Mouse (Mus musculus) right cerebral cortex, adult 18-20 months (tissue): ENCODE data around the gene Sh2b3.
"Not testable (repeated sequence)": the region's sequence is repeated elsewhere in the genome, so short reads cannot be mapped to it uniquely, and the experiment has no call there.

Experiments
- DNase-seq: peaks from one replicate; pipeline ENCODE4 v3.0.0; 2022; ENCODE audit warnings: mixed read lengths

Gene Sh2b3

DNA sequence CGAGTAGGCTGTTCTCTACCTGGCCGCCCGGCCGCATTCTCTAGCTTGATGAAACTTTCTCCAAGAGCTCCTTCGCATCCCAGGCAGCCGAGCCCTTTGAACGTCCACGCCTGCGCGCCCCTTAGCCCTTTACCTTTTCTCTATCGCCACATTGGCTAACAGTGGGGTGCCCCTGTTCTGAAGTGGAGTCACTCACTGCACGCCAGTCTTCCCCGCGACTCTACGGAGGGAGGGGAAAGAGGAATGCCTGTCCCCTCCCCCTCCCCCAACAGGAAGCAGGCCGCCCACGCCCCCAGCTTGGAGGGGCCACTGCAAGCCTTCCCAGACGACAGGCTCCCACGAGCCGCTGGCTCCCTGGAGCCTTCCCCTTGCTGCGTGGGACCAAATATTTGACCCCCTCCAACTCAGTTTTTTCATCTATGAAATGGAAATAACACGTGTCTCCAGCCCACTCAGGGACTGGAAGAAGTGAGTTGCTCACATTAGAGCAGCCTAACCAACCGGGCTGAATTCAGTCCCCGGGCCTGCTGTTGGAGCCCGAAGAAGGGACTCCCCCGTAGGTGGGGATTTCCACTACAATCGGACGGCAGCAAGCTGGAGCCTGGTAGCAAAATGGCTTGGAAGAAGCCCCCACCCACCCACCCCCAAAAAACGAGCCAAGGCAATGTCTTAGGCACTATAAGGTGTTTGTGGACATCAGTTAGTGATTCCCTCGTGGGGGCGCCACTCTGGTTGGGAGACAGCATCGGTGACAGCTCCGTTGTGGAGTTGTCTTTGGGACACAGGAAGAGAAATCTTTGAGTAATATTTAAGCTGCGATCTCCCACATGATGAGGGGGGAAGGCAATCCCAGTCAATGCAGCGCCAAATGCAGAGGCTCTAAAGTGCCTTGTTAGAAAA, at the start of gene Sh2b3:
TSS of gene Sh2b3 (minus strand) at position 206 of the 900 bp plus-strand sequence.
- peak; percentile 55 for DNase-seq

DNA sequence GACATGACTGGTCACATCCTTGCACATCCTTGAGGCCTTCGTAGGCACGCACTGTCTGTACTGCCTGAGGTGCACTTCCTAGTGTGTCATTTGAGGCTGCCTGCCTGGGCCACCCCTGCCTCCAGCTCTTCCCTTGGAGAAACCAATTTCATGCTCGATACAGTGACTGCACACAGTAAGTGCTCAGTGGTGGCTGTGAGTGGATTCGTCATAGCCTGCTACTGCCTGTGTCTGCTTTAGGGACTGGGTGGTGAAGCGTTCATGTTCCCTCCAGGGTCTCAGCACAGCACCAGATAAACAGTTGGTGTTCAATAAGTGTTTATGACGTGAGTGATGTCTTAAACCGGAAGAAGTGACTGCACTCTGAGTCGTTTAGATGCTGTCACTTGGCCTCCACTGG, 45.9 kb upstream of the Sh2b3 start:
- no peak for DNase-seq

DNA sequence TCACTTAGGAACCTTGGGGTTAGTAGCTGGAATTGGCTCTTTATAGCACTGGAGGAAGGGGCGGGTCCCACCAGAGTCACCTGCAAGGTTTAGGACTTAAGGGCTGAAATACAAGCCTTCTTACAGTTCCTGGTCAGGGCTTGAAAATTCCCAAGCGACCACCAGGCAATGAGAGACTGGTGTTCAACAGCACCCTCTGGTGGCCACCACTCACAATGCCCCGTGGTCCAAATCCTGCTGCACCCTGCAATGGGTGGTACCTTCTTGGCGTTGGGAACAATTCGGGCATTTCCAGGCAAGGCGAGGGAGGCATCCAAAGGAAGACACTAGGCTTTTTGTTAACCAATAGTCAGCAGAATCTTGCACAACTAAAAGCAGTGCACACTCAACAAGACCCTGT, 41.8 kb upstream of the Sh2b3 start:
- DNase-seq = no peak

DNA sequence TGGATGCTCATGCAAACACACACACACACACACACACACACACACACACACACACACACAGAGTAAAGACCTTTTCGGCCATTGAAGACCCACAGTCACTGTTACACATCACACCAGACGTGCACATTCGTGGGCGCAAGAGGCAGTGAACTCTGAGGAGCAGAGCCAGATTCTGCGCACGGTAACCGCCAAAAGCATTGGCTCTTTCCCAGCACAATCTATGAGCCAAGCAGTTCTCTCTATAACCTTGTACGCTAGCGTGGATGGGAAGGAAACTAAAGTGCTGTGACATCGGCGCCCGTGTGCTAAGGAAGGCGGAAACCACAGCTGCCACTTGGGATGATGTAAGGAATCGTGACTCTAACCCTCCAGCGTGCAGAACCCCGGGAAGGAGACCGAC, 41.3 kb upstream of the Sh2b3 start:
- DNase-seq = no peak

DNA sequence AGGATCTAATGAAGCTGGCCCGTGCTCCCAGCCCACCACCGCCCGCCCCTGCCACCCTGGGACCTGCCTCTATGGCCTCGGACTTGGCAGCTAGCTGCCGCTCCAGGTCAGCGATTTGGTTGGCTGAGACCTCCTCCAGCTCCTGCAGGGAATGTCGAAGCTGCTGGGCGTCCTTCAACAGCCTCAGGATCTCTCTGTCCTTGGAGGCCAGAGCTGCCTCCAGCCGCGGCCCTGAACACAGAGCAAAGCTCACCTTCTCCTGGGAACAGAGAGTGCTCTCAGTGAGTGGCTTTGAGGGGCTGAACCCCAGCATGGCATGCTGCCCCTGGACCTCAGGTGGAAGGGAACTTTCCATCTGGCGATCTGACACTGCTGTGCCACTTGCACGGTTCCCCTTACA, 39.5 kb upstream of the Sh2b3 start:
- DNase-seq = no peak

DNA sequence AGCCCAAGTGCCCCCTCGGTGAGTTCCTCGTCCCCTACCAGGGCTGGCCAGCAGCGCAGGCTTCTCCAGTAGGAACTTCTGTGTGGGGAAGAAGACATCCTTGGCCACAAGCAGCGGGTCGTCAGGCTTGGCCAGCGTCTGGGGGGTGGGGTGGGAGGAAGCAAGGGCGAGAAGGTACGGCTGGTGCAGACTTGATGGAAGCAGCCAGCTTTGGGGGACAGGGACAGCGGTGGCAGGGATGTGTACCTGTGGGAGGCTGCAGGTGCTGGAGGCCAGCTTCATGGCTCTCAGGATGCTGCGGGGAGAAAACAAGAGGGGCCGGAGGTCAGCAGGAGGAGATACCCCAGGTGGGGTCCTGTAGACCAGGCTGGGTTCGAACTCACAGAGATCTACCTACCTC, 37.6 kb upstream of the Sh2b3 start:
- no peak for DNase-seq

DNA sequence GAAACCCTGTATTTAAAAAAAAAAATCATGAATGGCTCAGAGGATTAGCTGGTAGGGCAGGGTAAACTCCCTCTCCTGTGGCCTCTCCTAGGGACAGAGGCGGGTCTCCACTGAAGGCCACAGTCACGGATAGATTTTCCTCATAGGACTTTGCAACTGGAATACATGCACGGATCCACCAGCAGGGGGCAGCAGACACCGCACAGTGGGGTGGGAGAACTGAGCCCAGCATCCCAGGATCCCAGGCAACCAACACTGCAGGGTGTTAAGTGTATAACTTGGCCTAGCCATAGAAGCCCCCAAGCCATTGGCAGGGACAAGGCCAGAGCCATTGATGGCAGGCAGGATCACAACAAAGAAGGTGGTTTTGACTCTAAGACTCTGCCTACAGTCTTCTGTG, 34.7 kb upstream of the Sh2b3 start:
- DNase-seq = peak; percentile 72

DNA sequence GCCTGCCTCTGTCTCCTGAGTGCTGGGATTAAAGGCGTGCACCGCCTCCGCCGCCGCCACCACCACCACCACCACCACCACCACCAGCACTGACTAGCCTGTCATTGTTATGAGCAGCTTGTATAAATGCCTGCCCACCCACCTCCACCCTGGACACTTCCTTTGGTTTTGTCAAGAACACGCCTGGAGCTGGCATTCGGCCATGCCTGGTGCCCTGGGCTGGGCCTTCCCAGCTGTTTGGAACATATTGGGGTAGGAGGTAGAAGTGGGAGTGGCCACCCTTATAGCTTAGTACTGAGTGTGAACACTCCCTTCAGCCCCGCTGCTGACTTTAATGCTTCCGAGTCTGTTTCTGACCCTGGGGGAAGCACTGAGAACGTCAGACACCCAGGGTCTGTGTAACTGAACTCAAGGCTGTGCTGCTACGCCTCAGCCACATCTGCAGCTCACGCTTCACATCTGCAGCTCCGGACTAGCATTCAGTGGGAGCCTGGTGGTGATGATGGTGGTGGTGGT, 34.1 kb upstream of the Sh2b3 start:
- DNase-seq = no peak

DNA sequence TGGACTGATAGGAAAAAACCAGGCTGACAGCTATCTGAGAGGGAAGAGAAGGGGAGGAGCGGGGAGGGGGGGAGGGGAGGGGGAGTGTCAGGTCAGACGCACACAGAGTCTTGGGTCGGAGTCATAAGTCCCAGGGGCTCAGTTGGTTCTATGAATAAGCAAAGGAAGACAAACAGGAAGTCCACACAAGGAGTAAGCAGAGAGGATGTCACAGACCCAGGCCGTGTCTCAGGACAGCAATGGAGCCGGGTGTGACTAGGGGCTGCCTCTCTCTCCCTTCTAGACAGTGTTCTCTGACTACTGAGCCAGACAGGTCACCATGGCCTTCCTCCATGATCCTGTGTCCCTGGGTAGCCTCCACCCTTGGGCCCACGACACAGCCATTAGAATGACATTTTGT, 33.4 kb upstream of the Sh2b3 start:
- DNase-seq = no peak

DNA sequence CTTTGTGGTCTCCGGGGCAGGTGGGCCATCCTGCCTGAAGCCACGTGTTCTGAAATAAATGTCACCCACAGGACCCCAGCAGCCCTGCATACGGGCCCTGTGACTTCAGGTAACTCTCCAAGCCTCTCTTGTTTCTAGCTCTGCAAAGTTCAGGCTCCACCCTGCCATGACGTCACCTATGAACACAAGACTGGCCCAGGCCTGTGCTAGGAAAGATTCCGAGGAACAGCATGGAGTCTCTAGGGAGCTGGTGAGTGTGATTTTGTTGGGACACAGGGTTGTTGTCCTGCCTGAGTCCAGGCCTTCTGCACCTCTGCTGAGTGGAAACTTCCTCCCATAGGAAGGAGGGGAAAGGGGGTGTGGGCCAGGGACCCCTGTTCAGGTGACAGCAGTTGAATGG, 30.5 kb upstream of the Sh2b3 start:
- DNase-seq = no peak

DNA sequence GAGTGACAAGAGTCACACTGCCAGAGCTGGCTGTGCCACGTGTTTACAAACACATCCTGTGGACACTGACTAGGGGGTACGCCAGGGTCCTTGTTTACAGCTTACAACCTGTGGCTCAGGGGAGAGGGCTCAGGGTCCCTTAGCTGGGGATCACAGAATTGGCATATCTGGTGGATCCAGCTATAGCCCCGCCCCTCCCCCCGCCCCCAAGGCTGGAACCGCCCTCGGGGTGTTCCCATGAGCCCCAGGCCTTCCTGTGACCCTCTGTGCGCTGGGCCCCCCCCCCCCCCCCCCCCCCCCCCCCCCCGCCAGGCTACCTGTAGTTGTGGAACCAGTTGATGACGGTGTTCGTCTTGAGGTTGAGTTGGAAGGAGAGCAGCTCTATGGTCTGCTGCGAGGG, 26.9 kb upstream of the Sh2b3 start:
- DNase-seq = no peak

DNA sequence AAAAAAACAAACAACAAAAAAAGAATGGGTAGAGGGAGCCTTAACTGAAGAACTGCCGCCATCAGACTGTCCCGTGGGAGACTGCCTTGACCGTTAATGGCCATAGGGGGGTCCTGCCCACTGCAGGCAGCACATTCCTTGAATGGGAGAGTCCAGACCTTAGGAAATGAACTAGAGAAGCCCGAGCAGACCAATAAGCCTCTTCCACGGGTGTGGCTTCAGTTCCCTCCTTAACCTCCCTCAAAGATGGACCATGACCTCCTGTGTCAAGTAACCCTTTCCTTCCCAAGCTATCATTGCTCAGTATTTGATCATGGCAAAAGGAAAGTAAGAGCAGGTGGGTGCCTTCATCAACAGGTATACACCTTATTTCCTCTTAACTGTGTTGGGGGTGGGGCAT, 24.5 kb upstream of the Sh2b3 start:
- no peak for DNase-seq

DNA sequence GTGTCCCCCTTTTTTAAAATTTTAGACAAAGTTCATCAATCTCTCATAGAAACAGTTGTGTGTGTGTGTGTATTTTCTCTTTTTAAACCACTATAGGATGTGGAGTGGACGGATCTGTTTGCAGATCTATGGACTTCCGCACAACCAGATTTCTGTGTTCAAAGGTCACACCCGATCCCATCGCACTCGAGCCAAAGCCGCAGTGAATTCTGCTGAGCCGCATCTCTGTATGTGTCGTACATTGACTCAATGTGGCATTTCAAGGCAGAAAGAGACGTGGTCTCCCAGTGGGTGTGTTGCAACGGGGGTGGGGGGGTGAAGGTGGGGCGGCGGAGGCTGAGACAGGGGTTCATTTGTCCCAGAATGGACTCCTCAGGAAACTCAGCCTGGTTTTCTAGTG, 21.0 kb upstream of the Sh2b3 start:
- DNase-seq = no peak

DNA sequence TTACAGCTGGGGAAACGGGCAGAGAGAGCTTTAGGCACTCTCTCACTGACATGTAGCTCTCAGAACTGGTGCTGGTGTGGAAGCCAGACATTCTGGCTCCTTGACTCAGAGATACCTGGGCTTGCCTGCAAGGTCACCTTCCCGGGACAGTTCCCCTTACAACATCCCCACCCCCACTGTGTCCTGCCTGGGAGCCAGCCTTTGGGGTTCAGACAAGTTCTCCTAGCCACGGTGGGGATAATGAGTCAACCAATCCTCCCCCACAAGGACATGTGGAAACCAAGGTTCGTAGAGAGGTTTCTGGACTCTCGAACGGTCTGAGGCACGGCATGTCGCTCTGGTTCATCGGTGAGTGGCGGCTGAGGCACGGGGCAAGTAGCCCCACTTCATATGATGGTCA, 19.3 kb upstream of the Sh2b3 start:
- no peak for DNase-seq

DNA sequence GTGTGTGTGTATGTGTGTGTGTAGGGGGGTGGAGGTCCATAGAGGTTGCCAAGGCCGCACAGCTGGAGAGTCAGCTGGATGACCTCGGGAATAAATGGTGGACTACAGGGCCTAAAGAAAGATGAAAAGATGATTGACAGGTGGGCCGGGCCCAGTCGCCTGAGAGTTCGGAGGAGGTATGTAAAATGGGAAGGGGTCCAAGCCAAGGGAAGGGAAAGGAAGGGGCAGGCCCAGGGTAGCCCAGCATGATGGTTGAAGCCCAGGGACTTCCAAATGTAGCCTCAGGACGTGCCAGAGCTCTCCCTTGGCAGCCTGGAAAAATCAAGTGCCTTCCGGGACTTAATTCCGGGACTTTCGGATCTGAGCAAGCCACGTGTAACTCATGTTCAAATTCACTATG, 17.3 kb upstream of the Sh2b3 start:
- DNase-seq = no peak

DNA sequence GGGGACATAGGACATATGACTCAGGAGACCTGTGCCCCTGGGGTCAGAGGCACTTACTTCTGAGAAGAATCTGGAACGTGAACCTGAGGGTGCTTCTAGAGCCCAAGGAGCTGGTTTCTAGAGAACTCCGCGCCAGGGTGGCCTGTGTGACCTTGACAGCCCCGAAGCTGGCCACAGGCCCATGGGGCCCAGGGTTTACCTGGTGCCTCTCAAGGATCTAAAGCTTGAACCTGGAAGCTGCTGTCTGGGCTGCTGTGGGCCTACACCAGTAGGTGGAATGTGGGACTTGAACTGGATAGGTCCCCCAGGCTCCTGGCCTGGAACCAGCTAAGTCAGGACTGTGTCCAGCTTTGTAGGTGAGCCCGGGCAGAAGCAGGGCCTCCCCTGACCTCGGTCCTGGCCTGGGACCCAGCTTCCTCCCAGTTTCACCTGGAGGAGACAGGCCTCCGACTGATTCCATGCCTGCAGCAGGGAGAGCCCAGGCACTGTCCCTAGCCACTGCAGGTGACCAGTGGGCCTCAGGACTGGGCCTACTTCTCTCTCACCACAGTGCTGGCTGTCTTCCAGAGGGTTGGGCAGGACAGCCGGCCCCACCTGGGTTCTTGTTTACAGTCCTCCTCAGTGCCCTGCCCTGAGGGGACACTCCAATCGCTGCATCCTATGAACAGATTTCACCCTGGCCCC, 16.1 kb upstream of the Sh2b3 start:
- DNase-seq = no peak

DNA sequence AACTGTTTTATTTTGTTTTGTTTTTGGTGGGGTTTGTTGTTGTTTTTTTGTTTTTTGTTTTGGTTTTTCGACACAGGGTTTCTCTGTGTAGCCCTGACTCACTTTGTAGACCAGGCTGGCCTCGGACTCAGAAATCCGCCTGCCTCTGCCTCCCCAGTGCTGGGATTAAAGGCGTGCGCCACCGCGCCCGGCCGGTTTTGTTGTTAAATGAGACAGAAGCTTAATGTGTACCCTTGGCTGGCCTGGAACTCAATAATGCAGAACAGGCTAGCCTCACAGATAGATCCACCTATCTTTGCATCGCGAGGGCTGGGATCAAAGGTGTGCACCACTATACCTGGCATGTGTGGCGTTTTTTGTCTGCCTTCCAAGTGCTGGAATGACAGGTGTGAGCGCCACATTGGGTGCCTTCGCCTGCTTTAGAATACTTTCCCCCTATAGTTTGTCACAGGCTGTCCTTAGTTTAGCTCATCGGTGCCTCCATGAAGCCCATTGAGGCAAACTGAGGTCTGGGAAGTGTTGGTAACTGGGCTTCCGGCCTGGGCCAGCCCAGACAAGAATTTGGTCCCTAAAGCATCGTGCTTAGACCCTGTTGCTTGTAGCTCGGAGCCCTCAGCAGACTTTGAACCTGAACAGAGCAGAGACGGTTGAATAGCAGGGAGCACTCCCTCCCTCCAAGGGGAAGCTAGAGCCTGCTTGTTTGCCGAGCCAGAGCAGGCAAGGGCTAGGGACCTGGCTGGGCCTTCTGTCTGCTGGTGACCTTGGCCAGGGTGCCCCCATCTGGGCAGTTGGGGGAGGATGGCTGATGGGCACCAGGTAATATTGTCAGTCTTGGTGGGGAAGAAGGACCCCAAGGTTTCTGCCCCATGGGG, 12.3 kb upstream of the Sh2b3 start:
- DNase-seq = no peak

DNA sequence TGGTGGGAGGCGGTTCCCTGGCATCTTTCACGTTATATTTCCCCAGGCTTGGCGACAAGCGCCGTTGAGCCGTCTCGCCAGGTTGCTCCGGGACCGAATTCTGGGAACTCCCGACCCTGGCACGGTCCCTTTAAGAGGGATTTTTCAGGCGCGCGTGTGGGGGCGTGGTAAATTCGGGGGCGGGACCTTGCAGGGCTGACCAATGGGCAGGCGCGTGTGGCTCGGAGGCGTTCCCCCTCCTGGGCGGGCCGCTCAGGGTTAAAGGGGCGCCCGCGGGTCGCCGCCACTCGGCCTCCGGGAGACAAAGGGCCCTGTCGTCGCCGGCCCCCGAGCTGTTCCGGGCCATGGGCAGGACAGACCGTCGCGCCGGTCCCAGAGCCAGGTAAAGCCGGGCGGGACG, 11.3 kb upstream of the Sh2b3 start, which contains the start of gene Pheta1:
TSS of gene Pheta1 (plus strand) at position 242 of the 400 bp plus-strand sequence.
- DNase-seq = peak; percentile 91

DNA sequence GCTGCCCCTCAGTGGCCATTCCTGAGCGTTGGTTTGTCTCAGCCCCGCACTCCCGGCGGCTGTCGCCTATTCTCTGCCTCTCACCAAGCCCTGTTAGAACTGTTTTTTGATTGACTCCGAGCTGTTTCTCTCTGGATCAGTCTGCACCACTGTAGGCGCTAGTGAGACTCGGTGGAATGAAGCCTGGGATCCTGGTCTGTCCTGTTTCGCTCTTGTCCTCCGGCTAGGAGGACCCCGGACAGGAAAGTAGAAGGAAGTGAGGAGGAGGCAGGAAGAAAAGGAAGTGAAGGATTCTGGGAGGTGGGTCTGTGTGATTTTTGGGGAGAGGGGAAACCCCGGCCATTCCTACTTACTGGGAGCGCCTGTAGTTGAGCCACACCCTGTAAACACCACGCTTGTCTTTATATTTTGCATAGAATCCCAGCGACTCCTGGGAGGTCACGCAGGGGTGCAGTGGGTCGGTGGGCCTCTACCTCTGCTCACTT, 10.6 kb upstream of the Sh2b3 start:
- peak; percentile 60 for DNase-seq

DNA sequence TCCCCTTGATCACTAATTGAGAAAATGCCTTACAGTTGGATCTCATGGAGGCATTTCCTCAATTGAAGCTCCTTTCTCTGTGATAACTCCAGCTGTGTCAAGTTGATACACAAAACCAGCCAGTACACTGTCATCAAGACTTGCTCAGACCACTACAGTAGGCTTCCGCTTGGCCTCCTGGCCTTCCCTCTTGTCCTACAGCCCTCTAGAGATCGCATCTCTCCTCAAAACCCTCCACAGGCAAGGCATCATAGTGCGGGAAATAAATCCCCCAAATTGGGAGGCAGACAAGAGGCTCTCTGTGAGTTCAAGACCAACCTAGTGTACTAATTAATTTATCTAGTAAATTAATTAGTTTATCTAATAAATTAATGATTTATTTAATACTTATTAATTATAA, 9.8 kb upstream of the Sh2b3 start:
- not testable (repeated sequence) for DNase-seq

DNA sequence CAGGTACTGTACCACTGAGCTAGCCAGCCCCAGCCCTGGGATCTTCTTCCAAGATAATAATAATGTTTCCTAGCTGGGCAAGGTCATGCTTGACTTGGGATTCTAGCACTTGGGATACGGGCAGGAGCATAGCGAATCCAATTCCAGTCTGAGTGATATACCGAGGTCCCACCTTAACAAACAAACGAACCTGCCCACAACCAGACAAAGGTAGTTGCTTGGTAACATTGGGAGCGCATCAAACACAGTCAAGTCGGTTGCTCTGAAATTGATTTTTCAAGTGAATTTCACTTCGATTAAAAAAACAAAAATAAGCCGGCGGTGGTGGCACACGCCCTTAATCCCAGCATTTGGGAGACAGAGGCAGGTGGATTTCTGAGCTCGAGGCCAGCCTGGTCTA, 8.9 kb upstream of the Sh2b3 start:
- no peak for DNase-seq

DNA sequence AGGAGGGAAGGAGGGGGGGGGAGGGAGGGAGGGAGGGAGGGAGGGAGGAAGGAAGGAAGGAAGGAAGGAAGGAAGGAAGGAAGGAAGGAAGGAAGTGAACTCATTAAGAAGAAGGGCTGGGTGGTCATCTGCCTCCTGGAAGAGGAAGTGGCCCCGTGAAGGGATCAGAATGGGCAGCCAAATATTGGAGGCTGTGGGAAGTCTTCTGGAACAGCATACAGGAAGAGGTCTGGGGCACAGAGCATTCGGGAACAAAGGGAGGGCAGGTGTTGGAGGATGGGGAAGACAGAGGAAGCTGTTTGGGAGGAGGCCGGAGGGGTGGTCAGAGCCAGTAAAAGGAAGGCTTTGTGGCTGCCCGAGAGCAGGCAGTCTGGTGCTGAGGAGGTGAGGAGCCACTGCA, 7.9 kb upstream of the Sh2b3 start:
- DNase-seq = no peak
